Mouse (Mus musculus) stomach, postnatal 0 days (tissue): ENCODE results near the gene Neurl4. TPM values are rescaled to one million over a fixed set of nuclear protein-coding genes. Genes with fewer than 3 reads are reported as not detected.

Experiments used
- ATAC-seq: fragments of 200-750 bp; cut with Nextera tagmentation; 2 replicates; pipeline ENCODE4 v1.8.0; 2017; ENCODE audit not compliant: low FRiP score, low TSS enrichment
- DNase-seq: peaks from one replicate; pipeline ENCODE4 v3.0.0-alpha.2; 2016; ENCODE audit warnings: low spot score
- H3K27ac ChIP-seq: fragments of 300-500 bp; sonication (generic); replicated peaks from 2 replicates; pipeline ENCODE4 v1.5.1; 2014; ENCODE audit warnings: mild to moderate bottlenecking, control low read depth
- H3K27me3 ChIP-seq: fragments of 300-500 bp; sonication (generic); 2 replicates; pipeline ENCODE4 v1.6.1; 2014; ENCODE audit warnings: low read length; ENCODE audit not compliant: control insufficient read depth, insufficient read depth
- H3K36me3 ChIP-seq: fragments of 300-500 bp; sonication (generic); 2 replicates; pipeline ENCODE4 v1.6.1; 2014; ENCODE audit warnings: low read length, mixed read lengths; ENCODE audit not compliant: control insufficient read depth, insufficient read depth
- H3K4me1 ChIP-seq: fragments of 300-500 bp; sonication (generic); replicated peaks from 2 replicates; pipeline ENCODE4 v1.6.1; 2014; ENCODE audit warnings: antibody characterized with exemption; ENCODE audit not compliant: control insufficient read depth, insufficient read depth
- H3K4me2 ChIP-seq: fragments of 300-500 bp; sonication (generic); replicated peaks from 2 replicates; pipeline ENCODE4 v1.6.1; 2014; ENCODE audit warnings: low read depth, mild to moderate bottlenecking, control low read depth, moderate library complexity
- H3K4me3 ChIP-seq: fragments of 300-500 bp; sonication (generic); 2 replicates; pipeline ENCODE4 v1.5.1; 2014; ENCODE audit warnings: low read depth, low read length, control low read depth
- H3K9ac ChIP-seq: fragments of 300-500 bp; sonication (generic); 2 replicates; pipeline ENCODE4 v1.6.1; 2014; ENCODE audit warnings: mild to moderate bottlenecking, low read length, control low read depth, mixed read lengths
- H3K9me3 ChIP-seq: fragments of 300-500 bp; sonication (generic); 2 replicates; pipeline ENCODE4 v1.6.1; 2016; ENCODE audit warnings: low read length; ENCODE audit not compliant: control insufficient read depth
- CTCF ChIP-seq: IDR thresholded peaks from 2 replicates; pipeline ENCODE4 v1.5.1; 2016; ENCODE audit warnings: antibody characterized with exemption, low read depth, mild to moderate bottlenecking, moderate library complexity
- EP300 ChIP-seq: optimal IDR thresholded peaks from 2 replicates; pipeline ENCODE3; 2016; ENCODE audit warnings: antibody characterized with exemption
- WGBS: fragments of 180-500 bp; shearing (Covaris S2); extraction: QIAGEN DNeasy Blood & Tissue Kit; methylation state at CpG from one replicate; pipeline ENCODE4 v1.1.7; 2014; 5-methylcytosine and 5-hydroxymethylcytosine counted together
- polyA plus RNA-seq: library from polyadenylated mRNA; unstranded; fragments of >200 nt; fragmentation: Nextera tagmentation; extraction: Ambion mirVana; gene quantifications from 2 replicates; pipeline ENCODE4 v1.2.1, GENCODE M21; 2015

Neurl4 gene
- polyA plus RNA-seq, 1 experiment from 2014 or later, result 2.3 TPM

GRCm38 (mm10) chr11:69880506-69880852, 20.4 kb upstream of the Neurl4 start:
- H3K4me1 ChIP-seq, result peaks cover 11% of the 10 kb centered on the region
- peak overlapping the region; percentile 57 for H3K4me3 ChIP-seq
- no peaks in the 10 kb centered on the region for H3K27me3 ChIP-seq
- H3K9ac ChIP-seq, result peak overlapping the region; percentile 65
- no peaks in the 10 kb centered on the region for H3K9me3 ChIP-seq
- H3K4me2 ChIP-seq, result peak overlapping the region; percentile 77
- ATAC-seq (peak; percentile 30; the same call in 1 of the 2 replicates), DNase-seq (peak; percentile 82)
- under 1% methylated on average over 18 of the region's 18 CpGs for WGBS
- TF ChIP-seq EP300 (no peak), CTCF (peak; percentile 90)
- H3K27ac ChIP-seq, result peak overlapping the region; percentile 93
- no peaks in the 10 kb centered on the region for H3K36me3 ChIP-seq

- H3K4me1 ChIP-seq, result peaks cover 11% of the 10 kb centered on the region
- ATAC-seq (peak; percentile 85), DNase-seq (peak; percentile 91)
- no peaks in the 10 kb centered on the region for H3K27me3 ChIP-seq
- WGBS, result 0% methylated on average over 46 of the region's 46 CpGs
- peak within 1 kb of the TSS; percentile 57 for H3K4me3 ChIP-seq
- H3K36me3 ChIP-seq, result no peaks in the 10 kb centered on the region
- peak within 1 kb of the TSS; percentile 77 for H3K4me2 ChIP-seq
- H3K27ac ChIP-seq, result peak within 1 kb of the TSS; percentile 93
- peak within 1 kb of the TSS; percentile 65 for H3K9ac ChIP-seq
- peak; percentile 94 for TF ChIP-seq EP300
- peak; percentile 65 for TF ChIP-seq CTCF
- H3K9me3 ChIP-seq, result no peaks in the 10 kb centered on the region
Measured at GRCm38 (mm10) chr11:69880853-69881603, 19.8 kb upstream of the Neurl4 start, which contains the start of gene Kctd11. Kctd11 (minus strand) TSS chr11:69881406.

DNA sequence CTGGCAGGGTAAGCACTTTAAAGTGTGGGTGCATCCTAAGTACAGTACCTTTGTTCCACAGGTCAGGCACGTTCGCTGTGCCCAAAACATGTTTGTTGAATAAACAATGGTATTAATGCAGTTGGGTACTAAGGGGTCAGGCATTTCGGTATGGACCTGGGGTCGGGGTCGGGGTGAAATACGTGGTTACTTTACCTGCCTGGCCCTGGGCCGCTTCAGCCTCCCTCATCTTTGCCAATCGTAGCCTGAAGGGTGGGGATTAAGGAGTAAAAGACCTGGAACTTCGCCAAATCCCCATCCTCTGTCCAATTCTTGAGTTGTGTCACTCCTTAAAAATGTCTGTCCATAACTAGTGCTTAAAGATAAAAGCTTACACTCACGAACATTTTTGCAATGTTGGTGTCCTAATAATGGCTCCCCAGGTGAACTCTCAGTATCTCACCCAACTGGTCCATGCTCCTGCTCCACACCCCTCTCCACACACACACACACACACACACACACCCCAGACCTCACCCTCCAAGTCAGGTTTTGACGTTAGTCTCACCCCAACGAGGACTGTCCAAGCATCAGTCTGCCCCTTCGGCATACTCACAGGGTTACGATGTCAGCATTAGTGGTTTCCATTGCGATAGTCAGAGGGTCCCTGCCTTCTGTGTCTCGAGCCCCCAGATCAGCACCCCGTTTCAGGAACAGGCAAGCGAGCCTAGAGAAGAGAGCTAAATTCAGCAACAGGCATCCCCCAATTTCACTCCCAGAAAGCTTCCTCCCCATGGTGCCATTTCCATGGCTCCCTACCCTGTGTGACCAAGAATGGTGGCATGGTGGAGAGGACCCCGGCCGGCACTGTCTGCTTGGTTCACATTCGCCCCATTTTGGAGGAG, 18.8 kb upstream of the Neurl4 start:
- H3K27ac ChIP-seq, result peak overlapping the region; percentile 93
- H3K9me3 ChIP-seq, result no peaks in the 10 kb centered on the region
- no peak for TF ChIP-seq CTCF
- no peak for TF ChIP-seq EP300
- peak overlapping the region; percentile 57 for H3K4me3 ChIP-seq
- no peaks in the 10 kb centered on the region for H3K27me3 ChIP-seq
- H3K36me3 ChIP-seq, result no peaks in the 10 kb centered on the region
- DNase-seq (no peak), ATAC-seq (no peak)
- 54% methylated on average over 21 of the region's 21 CpGs for WGBS
- H3K4me2 ChIP-seq, result peak overlapping the region; percentile 77
- peaks cover 11% of the 10 kb centered on the region for H3K4me1 ChIP-seq
- peak overlapping the region; percentile 65 for H3K9ac ChIP-seq

DNA sequence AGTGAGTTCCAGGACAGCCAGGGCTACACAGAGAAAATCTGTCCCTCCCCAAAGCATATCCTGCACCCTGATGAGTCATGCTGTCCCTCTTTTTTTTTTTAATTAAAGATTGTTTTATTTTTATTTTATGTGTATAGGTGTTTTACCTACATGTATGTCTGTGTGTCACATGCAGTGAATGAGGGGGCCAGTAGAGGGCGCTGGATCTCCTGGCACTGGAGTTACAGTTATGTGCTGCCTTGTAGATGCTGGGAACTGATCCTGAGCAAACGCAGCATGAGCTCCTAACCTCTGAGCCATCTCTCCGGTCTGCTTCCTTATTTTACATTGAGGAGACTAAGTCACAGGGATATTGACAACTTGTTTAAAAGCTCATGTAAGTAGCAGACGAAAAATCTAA, 17.8 kb upstream of the Neurl4 start:
- DNase-seq (peak; percentile 53), ATAC-seq (no peak)
- H3K27ac ChIP-seq, result no peak overlapping the region
- no peaks in the 10 kb centered on the region for H3K9me3 ChIP-seq
- no peak overlapping the region for H3K4me2 ChIP-seq
- H3K27me3 ChIP-seq, result no peaks in the 10 kb centered on the region
- H3K4me3 ChIP-seq, result no peak overlapping the region
- H3K36me3 ChIP-seq, result no peaks in the 10 kb centered on the region
- H3K9ac ChIP-seq, result no peak overlapping the region
- H3K4me1 ChIP-seq, result peaks cover 6% of the 10 kb centered on the region
- 66% methylated on average over 4 of the region's 4 CpGs for WGBS
- TF ChIP-seq CTCF, result peak; percentile 65
- TF ChIP-seq EP300, result no peak

GRCm38 (mm10) chr11:69883527-69884151, 17.2 kb upstream of the Neurl4 start:
- no peaks in the 10 kb centered on the region for H3K36me3 ChIP-seq
- 0 out of 2 replicates have a peak overlapping the region, but pooled peaks have one; percentile 45 for H3K27ac ChIP-seq
- no peak overlapping the region for H3K4me2 ChIP-seq
- ATAC-seq (no peak), DNase-seq (no peak)
- WGBS, result 68% methylated on average over 8 of the region's 8 CpGs
- H3K27me3 ChIP-seq, result no peaks in the 10 kb centered on the region
- no peaks in the 10 kb centered on the region for H3K9me3 ChIP-seq
- H3K4me3 ChIP-seq, result no peak overlapping the region
- H3K9ac ChIP-seq, result no peak overlapping the region
- TF ChIP-seq EP300 (no peak), CTCF (no peak)
- H3K4me1 ChIP-seq, result peaks cover 6% of the 10 kb centered on the region
